Mouse (Mus musculus): ENCODE measurements around the gene Gm7697. TPM values are rescaled to one million over a fixed set of nuclear protein-coding genes. Genes with fewer than 3 reads are reported as not detected.
"Not testable (repeated sequence)": the region's sequence is repeated elsewhere in the genome, so short reads cannot be mapped to it uniquely, and the experiment has no call there.

Gene Gm7697
- not detected in 2 replicates for polyA plus RNA-seq (2015; fragmentation: Nextera tagmentation; extraction: Ambion mirVana)

DNA sequence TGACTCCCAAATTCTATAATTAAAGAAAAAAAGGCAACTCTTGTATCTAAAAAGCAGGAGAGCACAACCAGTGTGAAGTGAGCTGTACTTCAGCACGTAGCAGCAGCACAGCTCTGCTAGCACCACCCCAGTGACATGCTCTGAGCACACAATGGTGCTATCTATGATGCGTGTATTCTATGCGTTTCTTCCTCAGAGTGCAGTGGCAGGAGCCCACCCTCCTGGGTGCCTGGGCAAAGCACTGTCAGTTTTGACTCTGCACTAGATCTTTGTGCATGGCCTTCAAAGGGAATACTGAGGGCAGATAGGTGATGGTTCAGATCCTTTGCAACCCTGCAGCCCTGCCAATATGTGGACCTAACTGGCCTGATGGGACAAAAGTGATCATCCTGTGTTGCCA lies at the start of gene Gm7697:
Gm7697 (minus strand) TSS at position 101 of the 400 bp plus-strand sequence.
- not testable (repeated sequence) for DNase-seq (ENCODE audit: low spot score)

DNA sequence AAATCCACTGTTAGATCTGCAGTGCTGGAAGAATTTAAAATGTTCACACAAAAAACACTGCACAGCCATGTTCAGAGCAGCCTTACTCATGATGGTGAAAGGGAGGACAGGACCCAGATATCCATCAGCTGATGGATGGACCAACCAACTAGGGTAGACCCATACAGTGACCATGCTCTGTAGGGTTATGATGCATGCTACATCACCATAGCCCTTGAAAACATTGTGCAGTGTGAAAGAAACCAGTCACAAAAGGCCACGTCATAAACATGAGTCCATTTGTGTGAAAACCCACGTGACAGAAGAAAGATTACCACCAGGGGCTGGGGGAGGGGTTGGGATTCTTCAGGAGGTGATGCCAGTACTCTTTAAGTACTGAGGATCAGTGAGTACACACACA lies 28.5 kb upstream of the Gm7697 start:
- DNase-seq (ENCODE audit: low spot score): not testable (repeated sequence)

DNA sequence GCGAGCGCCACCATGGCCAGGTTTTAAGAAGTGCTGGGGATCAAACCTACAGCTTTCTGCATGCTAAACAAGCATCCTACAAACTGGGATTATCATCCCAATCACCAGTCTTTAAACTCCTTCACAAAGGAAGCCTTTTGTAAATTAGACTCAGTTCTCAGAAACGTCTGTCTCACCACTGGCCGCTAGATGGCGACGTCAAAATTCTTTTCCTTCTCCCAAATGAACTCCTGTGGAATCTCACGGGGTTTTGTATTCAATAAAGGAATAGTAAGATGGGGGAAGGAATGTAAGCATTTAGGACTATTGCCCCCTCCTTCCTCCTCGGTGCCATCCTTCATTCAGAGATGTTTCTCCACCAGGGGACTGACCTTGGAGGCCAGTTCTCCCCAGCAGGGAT lies 26.8 kb upstream of the Gm7697 start:
- not testable (repeated sequence) for DNase-seq (ENCODE audit: low spot score)

DNA sequence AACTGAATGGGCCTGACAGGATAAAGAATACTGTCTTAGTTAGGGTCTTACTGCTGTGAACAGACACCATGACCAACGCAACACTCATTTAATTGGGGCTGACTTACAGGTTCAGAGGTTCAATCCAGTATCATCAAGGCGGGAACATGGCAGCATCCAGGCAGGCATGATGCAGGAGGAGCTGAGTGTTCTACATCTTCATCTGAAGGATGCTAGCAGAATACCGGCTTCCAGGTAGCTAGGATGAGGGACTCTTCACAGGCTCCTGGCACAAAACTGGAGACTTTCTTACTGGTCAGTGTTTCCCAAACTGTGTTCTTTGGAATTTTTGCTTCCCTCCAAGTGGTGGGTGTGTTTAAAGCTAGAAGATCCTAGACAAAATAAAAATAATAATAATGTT lies 25.3 kb upstream of the Gm7697 start:
- not testable (repeated sequence) for DNase-seq (ENCODE audit: low spot score)

DNA sequence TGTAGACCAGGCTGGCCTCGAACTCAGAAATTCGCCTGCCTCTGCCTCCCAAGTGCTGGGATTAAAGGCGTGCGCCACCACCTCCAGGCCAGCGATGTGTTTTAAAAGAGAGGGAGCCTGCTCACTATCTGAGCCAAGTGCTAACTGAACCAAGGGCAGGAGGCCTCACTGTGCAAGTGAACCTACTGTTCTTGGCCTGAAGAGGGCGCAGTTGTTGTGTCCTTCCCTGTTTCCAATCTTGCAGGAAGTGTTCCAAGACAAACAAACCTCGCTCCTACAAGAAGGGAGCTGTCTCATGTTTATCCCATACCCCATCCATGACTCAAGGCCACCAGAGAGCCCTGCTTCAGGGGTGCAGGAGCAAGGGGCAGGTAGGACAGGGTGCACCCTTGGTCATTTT lies 24.4 kb upstream of the Gm7697 start:
- DNase-seq (ENCODE audit: low spot score): peak; percentile 8

DNA sequence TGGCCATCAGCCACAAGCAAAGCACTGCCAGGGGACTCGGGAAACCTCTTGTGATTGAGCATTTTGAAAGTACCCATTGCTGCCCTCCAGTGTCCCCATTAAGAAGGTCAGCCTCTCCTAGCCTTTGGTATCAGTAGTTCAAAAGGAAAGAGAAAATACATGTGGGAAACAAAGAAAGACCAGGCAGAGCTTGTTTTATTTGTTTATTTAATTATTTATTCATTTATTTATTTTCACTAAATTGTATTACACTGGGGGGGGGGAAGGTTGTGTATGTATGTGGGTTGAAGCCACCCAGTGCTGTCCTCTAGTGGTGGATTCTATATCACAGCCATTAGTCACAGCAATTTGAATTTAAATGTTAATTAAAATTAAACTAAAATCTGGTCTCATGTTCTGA lies 22.2 kb upstream of the Gm7697 start:
- not testable (repeated sequence) for DNase-seq (ENCODE audit: low spot score)

DNA sequence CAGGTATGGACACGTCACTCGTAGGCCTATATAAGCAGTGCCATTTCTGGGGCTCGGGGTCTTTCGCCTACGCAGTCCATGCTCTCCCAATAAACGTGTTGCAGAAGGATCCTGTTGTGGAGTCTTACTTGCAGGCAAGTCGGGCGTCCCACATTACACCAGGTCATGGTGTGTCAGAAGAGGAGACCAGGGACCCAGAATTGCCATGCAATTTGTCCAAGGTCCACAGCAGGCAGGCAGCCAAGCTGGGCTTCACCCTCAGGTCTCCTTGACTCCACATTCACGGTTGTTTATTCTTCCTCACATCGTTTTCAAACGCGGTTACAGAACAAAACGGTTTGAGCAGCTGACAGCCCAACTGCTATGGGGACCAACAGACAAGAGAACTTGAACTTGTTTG lies 21.7 kb upstream of the Gm7697 start:
- not testable (repeated sequence) for DNase-seq (ENCODE audit: low spot score)

DNA sequence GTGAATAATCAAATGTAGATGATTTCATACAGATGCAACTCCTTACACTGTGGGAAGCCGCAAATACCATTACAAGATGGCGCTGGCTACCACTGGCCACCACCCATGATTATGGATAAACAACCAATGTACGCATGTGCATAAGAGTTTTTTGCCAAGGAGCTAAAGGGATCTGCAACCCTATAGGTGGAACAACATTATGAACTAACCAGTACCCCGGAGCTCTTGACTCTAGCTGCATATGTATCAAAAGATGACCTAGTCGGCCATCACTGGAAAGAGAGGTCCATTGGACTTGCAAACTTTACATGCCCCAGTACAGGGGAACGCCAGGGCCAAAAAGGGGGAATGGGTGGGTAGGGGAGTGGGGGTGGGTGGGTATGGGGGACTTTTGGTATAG lies 21.2 kb upstream of the Gm7697 start:
- not testable (repeated sequence) for DNase-seq (ENCODE audit: low spot score)

DNA sequence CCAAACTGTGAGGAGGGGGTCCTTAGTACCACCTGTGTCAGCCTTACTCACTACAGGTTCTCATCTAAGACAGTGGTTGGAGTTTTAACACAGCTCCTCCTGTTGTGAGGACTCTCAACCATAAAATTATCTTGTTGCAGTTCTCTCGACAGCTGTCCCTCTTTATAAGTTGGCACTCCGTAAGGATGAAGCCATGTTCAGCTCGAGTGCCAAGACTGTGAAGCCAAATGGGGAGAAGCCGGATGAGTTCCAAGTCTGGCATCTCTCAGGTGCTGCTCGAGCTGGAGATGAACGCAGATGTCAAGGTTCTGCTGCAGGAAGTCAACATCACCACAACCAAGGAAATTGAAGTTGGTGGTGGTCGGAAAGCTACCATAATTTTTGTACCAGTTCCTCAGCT lies 18.0 kb upstream of the Gm7697 start:
- not testable (repeated sequence) for DNase-seq (ENCODE audit: low spot score)

DNA sequence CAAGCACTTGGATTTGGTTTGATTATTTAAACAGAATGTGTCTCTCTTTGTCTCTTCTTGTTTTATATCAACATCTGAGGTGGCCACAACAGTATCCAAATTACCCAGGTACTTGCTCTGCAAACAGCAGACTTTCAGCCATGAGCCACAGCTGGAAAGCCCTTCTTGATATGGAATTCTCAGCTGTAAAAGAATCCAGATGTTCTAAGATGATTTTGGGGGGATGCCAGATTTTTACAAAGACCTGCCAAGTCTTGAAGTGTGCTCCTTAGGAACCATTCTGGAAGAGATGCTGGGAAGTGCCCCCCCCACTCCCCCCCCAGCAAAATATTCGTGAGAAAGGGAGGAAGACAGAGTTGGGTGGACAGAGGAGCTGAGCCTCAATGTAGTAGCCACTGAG lies 17.6 kb upstream of the Gm7697 start:
- DNase-seq (ENCODE audit: low spot score): not testable (repeated sequence)

DNA sequence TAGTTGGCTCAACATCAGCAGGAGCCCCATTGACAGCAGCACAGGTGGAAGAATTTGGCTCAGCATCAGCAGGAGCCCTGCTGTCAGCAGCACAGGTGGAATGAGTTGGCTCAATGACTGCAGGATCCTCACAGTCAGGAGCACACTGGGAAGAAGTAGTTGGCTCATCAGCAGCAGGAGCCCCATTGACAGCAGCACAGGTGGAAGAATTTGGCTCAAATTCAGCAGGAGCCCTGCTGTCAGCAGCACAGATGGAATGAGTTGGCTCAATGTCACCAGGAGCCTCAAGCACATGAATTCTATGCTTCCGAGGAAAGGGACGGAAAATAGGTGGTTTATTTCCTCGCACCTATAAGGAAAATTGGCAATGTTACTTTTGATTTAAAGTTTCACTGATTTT lies 47.8 kb downstream of the Gm7697 start:
- DNase-seq (ENCODE audit: low spot score): not testable (repeated sequence)

DNA sequence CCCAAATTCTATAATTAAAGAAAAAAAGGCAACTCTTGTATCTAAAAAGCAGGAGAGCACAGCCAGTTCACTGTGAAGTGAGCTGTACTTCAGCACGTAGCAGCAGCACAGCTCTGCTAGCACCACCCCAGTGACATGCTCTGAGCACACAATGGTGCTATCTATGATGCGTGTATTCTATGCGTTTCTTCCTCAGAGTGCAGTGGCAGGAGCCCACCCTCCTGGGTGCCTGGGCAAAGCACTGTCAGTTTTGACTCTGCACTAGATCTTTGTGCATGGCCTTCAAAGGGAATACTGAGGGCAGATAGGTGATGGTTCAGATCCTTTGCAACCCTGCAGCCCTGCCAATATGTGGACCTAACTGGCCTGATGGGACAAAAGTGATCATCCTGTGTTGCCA lies 69.3 kb downstream of the Gm7697 start, which contains the start of gene Gm9495:
Gm9495 (minus strand) TSS at position 101 of the 400 bp plus-strand sequence.
- DNase-seq (ENCODE audit: low spot score): not testable (repeated sequence)

Other genes with a start within 250 kb of the Gm7697 start
- gene Gm9495, start 69.4 kb downstream of the Gm7697 start, polyA plus RNA-seq (2015; fragmentation: Nextera tagmentation; extraction: Ambion mirVana): not detected in 2 replicates
- 20.1 and 20.7 TPM in 2 replicates for gene Zfp868, start 102.6 kb upstream of the Gm7697 start, polyA plus RNA-seq (2015; fragmentation: Nextera tagmentation; extraction: Ambion mirVana)
- gene Zfp964, start 131.5 kb upstream of the Gm7697 start, polyA plus RNA-seq (2015; fragmentation: Nextera tagmentation; extraction: Ambion mirVana): 0.48 and 0.54 TPM in 2 replicates
- gene Zfp869, start 187.7 kb upstream of the Gm7697 start, polyA plus RNA-seq (2015; fragmentation: Nextera tagmentation; extraction: Ambion mirVana): 23.7 and 26.3 TPM in 2 replicates
- 5.3 and 5.4 TPM in 2 replicates for gene Zfp963, start 227.0 kb upstream of the Gm7697 start, polyA plus RNA-seq (2015; fragmentation: Nextera tagmentation; extraction: Ambion mirVana)